Mouse (Mus musculus): ENCODE data around the gene Pcolce. TPM values are rescaled to one million over a fixed set of nuclear protein-coding genes. Genes with fewer than 3 reads are reported as not detected.
"Not testable (repeated sequence)": the region's sequence is repeated elsewhere in the genome, so short reads cannot be mapped to it uniquely, and the experiment has no call there.

Gene Pcolce
- polyA plus RNA-seq, 1 experiment from 2014 or later, result 150 TPM

DNA sequence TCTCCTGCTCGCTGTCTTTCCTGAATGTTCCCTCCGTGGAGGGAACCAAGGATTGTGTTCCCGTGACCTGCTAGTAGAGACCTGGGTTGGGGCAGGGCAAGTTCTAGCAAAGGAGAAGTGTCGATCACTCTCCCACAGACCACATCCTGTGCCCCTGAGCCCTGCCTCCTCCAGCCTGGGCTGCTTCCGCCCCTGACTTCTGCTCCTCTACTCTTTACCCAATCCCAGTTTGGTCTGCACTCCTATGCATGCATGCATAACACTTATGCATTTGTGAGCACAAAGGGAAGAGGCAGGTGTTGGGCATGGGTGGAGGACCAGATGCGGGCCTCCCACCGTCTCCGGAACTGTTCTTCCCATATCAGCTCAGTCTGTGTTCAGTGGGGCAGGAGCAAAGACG is 17.6 kb upstream of the Pcolce start:
- H3K9me3 ChIP-seq (ENCODE audit: low read length), result no peaks in the 10 kb centered on the region
- H3K4me2 ChIP-seq (replicated peaks; ENCODE audit: low read depth, low read length), result peak overlapping the region; percentile 89
- WGBS, result 30% methylated on average over 9 of the region's 9 CpGs
- ATAC-seq (ENCODE audit: low FRiP score, low TSS enrichment), result no peak
- peak overlapping the region; percentile 83 for H3K4me3 ChIP-seq (ENCODE audit: low read length)
- H3K27ac ChIP-seq (ENCODE audit: low read length), result peak overlapping the region; percentile 98
- peaks cover 22% of the 10 kb centered on the region for H3K36me3 ChIP-seq (ENCODE audit: insufficient read depth, low read length)
- peaks cover 39% of the 10 kb centered on the region for H3K4me1 ChIP-seq (ENCODE audit: insufficient read depth, low read length)
- peak overlapping the region; percentile 85 for H3K9ac ChIP-seq (replicated peaks; ENCODE audit: low read length)
- no peaks in the 10 kb centered on the region for H3K27me3 ChIP-seq (ENCODE audit: insufficient read depth, low read length)

DNA sequence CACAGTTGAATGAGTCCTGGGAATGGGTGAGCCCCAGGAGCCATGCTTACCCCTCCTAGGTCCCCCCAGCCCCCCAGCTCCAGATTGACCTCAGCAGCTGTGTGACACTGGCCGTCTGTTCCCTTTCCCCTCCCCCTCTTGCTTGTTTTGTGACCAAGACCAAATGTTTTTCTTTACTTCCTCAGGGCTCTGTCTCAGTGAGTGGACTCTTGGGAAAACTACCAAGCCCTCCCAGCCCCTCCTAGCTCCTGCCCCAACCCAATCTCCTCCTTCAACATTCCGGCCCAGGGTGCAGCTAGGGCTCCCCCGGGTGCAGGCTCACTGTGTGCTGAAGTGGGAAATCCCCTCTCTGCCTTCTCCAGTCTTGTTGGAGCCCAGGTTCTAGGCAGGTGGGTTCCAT is 17.0 kb upstream of the Pcolce start:
- peak overlapping the region; percentile 85 for H3K9ac ChIP-seq (replicated peaks; ENCODE audit: low read length)
- 6% methylated on average over 3 of the region's 3 CpGs for WGBS
- H3K27ac ChIP-seq (ENCODE audit: low read length), result peak overlapping the region; percentile 98
- peaks cover 17% of the 10 kb centered on the region for H3K36me3 ChIP-seq (ENCODE audit: insufficient read depth, low read length)
- H3K9me3 ChIP-seq (ENCODE audit: low read length), result no peaks in the 10 kb centered on the region
- peak overlapping the region; percentile 83 for H3K4me3 ChIP-seq (ENCODE audit: low read length)
- H3K27me3 ChIP-seq (ENCODE audit: insufficient read depth, low read length), result no peaks in the 10 kb centered on the region
- peak; percentile 2; the same call in 1 of the 2 replicates for ATAC-seq (ENCODE audit: low FRiP score, low TSS enrichment)
- peaks cover 39% of the 10 kb centered on the region for H3K4me1 ChIP-seq (ENCODE audit: insufficient read depth, low read length)
- peak overlapping the region; percentile 89 for H3K4me2 ChIP-seq (replicated peaks; ENCODE audit: low read depth, low read length)

DNA sequence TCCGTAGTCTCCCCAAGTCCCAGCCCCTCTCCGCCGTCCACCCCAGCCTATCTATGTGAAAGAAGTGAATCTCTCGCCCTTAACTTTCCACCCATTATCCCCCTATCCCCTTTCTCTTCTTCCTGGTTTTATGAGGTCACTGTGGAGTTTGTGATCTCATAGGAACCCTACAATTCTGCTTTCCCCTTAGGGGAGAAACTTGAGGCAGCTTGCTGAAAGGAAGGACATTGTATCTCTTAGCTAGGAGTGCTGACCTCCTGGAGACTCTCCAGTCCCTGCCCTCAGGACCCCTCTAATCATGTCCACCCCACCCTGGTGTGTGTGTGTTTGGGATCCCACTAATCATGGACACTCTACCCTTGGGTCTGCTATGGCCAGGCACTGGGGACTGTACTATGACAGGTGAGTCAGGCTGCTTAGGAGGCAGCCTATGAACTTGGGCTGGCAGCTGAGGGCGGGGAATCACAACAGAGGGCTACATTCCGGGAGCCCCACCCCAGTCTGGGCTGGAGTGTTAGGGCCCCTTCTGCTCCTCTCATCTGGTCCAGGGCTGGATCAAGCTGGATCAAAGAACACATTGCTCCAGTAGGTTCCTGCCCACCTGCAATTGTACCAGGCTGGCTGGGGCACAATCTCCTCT is 16.4 kb upstream of the Pcolce start:
- Histone ChIP-seq H3K9ac (replicated peaks; ENCODE audit: low read length) (peak overlapping the region; percentile 85), H3K9me3 (ENCODE audit: low read length) (no peaks in the 10 kb centered on the region), H3K4me3 (ENCODE audit: low read length) (peak overlapping the region; percentile 83), H3K4me1 (ENCODE audit: insufficient read depth, low read length) (peaks cover 39% of the 10 kb centered on the region), H3K4me2 (replicated peaks; ENCODE audit: low read depth, low read length) (peak overlapping the region; percentile 89), H3K27me3 (ENCODE audit: insufficient read depth, low read length) (no peaks in the 10 kb centered on the region), H3K36me3 (ENCODE audit: insufficient read depth, low read length) (peaks cover 12% of the 10 kb centered on the region), H3K27ac (ENCODE audit: low read length) (peak overlapping the region; percentile 98)
- ATAC-seq (ENCODE audit: low FRiP score, low TSS enrichment), result peak; percentile 44
- 10% methylated on average over 6 of the region's 6 CpGs for WGBS

DNA sequence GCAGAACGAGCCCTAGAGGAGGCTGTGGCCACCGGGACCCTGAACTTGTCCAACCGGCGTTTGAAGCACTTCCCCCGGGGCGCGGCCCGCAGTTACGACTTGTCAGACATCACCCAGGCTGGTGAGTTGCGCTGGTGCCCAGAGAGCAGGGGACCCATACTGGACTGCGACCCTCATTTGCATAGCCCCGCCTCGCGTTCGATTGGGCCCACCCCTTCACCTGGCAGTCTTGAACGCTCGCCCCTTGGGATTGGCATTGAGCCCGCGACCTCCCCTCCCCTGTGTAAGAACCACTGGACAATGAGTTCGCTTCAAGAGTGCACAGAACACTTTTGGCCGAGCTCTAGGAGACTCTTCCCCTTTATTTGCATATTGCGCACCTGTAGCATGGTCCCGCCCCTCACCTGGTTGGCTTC is 15.7 kb upstream of the Pcolce start:
- peak overlapping the region; percentile 98 for H3K27ac ChIP-seq (ENCODE audit: low read length)
- under 1% methylated on average over 23 of the region's 23 CpGs for WGBS

DNA sequence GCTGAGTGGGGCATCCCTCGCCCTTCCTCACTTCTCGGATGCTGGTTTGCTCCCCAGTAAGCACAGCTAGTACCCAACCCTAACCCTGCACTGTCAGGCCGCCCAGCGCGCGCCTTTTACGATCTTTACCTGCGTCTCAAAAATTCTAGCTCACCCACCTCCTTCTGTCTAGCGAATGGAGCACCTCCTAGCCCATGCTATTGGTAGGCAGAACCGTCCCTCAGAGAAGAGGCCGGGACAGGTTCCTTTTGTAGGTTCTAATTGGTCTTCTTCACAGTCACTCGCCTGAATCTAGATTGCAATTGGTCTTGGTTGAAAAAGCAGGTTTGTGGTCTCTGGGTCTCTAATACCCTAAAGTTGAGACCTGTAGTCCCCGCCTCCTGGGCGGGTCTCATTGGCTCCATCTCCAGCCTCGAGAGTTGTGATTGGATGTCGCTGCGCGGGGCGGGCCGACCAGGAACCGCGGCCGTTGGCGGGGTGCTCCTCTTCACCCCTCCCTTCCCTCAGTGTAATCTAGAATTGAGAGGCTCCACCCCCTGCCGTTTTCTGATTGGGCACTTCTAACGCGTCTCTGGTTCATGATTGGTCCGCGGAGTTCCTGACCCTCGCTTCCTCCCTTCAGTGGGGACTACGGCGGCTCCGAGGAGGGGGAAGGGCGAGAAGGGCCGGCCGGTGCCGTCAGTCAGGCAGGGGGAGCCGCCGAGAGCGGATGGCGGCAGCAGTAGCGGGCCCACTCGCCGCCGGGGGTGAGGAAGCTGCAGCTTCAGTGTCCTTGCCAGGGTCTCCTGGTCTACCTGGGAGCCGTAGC is 15.1 kb upstream of the Pcolce start, which contains the start of the genes Fbxo24, Lrch4 and Gm20605:
Gene Fbxo24, minus strand, starts transcription at position 505 of the 808 bp plus-strand sequence.
Gene Lrch4, plus strand, starts transcription at position 624 of the 808 bp plus-strand sequence.
Gene Gm20605, plus strand, starts transcription at position 678 of the 808 bp plus-strand sequence.
- ATAC-seq (ENCODE audit: low FRiP score, low TSS enrichment), result peak; percentile 97
- no peaks in the 10 kb centered on the region for H3K9me3 ChIP-seq (ENCODE audit: low read length)
- H3K4me2 ChIP-seq (replicated peaks; ENCODE audit: low read depth, low read length), result peak within 1 kb of the TSS; percentile 89
- H3K27ac ChIP-seq (ENCODE audit: low read length), result peak within 1 kb of the TSS; percentile 98
- WGBS, result under 1% methylated on average over 46 of the region's 46 CpGs
- H3K9ac ChIP-seq (replicated peaks; ENCODE audit: low read length), result peak within 1 kb of the TSS; percentile 85
- H3K4me1 ChIP-seq (ENCODE audit: insufficient read depth, low read length), result peaks cover 39% of the 10 kb centered on the region
- H3K36me3 ChIP-seq (ENCODE audit: insufficient read depth, low read length), result peaks cover 6% of the 10 kb centered on the region; the same call in 1 of the 2 replicates
- H3K27me3 ChIP-seq (ENCODE audit: insufficient read depth, low read length), result no peaks in the 10 kb centered on the region
- peak within 1 kb of the TSS; percentile 83 for H3K4me3 ChIP-seq (ENCODE audit: low read length)

More for the DNA sequence above, 15.7 kb upstream of the Pcolce start:
- H3K36me3 ChIP-seq (ENCODE audit: insufficient read depth, low read length), result peaks cover 12% of the 10 kb centered on the region
- no peaks in the 10 kb centered on the region for H3K27me3 ChIP-seq (ENCODE audit: insufficient read depth, low read length)
- H3K9ac ChIP-seq (replicated peaks; ENCODE audit: low read length), result peak overlapping the region; percentile 85
- peaks cover 39% of the 10 kb centered on the region for H3K4me1 ChIP-seq (ENCODE audit: insufficient read depth, low read length)
- no peaks in the 10 kb centered on the region for H3K9me3 ChIP-seq (ENCODE audit: low read length)
- H3K4me3 ChIP-seq (ENCODE audit: low read length), result peak overlapping the region; percentile 83
- peak; percentile 57 for ATAC-seq (ENCODE audit: low FRiP score, low TSS enrichment)
- H3K4me2 ChIP-seq (replicated peaks; ENCODE audit: low read depth, low read length), result peak overlapping the region; percentile 89

DNA sequence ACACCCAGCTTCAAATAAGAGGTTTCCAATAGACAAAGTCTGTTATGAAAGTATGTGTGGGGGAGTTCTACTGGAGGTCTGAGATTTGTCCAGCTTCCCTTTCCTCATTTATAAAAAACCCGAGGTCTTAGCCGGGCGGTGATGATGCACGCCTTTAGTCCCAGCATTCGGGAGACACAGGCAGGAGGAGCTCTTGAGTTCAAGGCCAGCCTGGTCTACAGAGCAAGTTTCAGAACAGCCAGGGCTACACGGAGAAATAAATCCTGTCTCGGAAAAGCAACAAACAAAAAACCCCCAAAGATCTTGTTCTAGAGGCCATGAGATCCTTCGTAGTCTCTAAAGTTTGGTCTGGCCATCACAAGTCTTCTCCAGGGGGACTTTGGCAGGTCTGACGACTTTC is 14.4 kb upstream of the Pcolce start:
- ATAC-seq (ENCODE audit: low FRiP score, low TSS enrichment), result no peak
- Histone ChIP-seq H3K36me3 (ENCODE audit: insufficient read depth, low read length) (0 out of 2 replicates have a peak, but pooled peaks cover under 1% of the 10 kb centered on the region), H3K9me3 (ENCODE audit: low read length) (no peaks in the 10 kb centered on the region), H3K4me2 (replicated peaks; ENCODE audit: low read depth, low read length) (peak overlapping the region; percentile 65), H3K4me1 (ENCODE audit: insufficient read depth, low read length) (peaks cover 39% of the 10 kb centered on the region), H3K27ac (ENCODE audit: low read length) (peak overlapping the region; percentile 80), H3K9ac (replicated peaks; ENCODE audit: low read length) (peak overlapping the region; percentile 70), H3K4me3 (ENCODE audit: low read length) (peak overlapping the region; percentile 58), H3K27me3 (ENCODE audit: insufficient read depth, low read length) (no peaks in the 10 kb centered on the region)
- WGBS, result 3% methylated on average over 9 of the region's 9 CpGs

DNA sequence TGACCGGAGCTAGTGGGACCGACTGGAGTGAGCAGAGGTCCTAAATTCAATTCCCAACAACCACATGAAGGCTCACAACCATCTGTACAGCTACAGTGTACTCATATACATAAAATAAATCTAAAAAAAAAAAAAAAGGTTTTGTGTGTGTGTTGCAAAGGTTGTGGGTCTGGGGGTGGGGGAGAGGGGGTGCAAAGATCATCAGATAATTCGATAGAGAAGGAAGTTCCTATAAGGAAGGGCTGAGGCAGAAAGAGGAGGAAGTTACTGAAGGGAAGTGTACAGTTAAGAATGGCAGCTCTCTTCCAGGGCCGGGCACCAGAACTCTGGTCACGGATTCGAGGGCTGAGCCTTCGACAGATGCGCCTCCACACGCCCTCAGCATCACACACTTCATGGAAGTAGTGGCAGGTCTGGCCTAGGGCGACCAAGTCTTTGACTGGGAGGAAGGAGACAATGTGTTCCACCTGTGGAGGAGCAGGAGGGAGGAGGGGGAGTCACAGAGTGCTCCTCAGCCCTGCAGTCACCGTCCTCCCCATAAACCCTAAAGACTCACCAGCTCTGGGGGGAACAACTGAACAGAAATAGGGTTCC is 10.4 kb upstream of the Pcolce start:
- 80% methylated on average over 11 of the region's 11 CpGs for WGBS
- H3K9ac ChIP-seq (replicated peaks; ENCODE audit: low read length), result no peak overlapping the region
- no peak for ATAC-seq (ENCODE audit: low FRiP score, low TSS enrichment)
- H3K4me2 ChIP-seq (replicated peaks; ENCODE audit: low read depth, low read length), result no peak overlapping the region
- H3K4me3 ChIP-seq (ENCODE audit: low read length), result no peak overlapping the region
- no peaks in the 10 kb centered on the region for H3K36me3 ChIP-seq (ENCODE audit: insufficient read depth, low read length)
- H3K4me1 ChIP-seq (ENCODE audit: insufficient read depth, low read length), result 0 out of 2 replicates have a peak, but pooled peaks cover 5% of the 10 kb centered on the region
- H3K9me3 ChIP-seq (ENCODE audit: low read length), result no peaks in the 10 kb centered on the region
- H3K27ac ChIP-seq (ENCODE audit: low read length), result no peak overlapping the region
- H3K27me3 ChIP-seq (ENCODE audit: insufficient read depth, low read length), result no peaks in the 10 kb centered on the region

DNA sequence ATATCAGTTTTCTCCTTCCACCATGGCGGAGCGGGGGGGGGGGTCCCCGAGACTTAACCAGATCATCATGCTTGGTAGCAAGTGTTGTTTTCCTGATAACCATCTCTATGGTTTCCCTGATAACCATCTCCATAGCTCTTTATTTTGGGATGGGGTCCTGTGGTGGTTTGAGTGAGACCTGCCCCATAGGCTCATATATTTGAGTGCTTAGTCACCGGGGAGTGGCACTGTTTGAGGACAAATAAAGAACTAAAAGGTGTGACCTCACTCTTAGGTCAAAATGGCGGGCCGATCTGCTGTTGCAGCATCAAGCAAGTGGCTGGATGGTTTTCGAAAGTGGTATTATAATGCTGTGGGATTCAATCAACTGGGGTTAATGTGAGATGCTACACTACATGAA is 1.8 kb upstream of the Pcolce start:
- H3K36me3 ChIP-seq (ENCODE audit: insufficient read depth, low read length), result no peaks in the 10 kb centered on the region
- H3K27me3 ChIP-seq (ENCODE audit: insufficient read depth, low read length), result no peaks in the 10 kb centered on the region
- ATAC-seq (ENCODE audit: low FRiP score, low TSS enrichment), result no peak
- no peak overlapping the region for H3K4me3 ChIP-seq (ENCODE audit: low read length)
- H3K4me1 ChIP-seq (ENCODE audit: insufficient read depth, low read length), result peaks cover 31% of the 10 kb centered on the region
- H3K9ac ChIP-seq (replicated peaks; ENCODE audit: low read length), result no peak overlapping the region
- no peaks in the 10 kb centered on the region for H3K9me3 ChIP-seq (ENCODE audit: low read length)
- H3K27ac ChIP-seq (ENCODE audit: low read length), result no peak overlapping the region
- H3K4me2 ChIP-seq (replicated peaks; ENCODE audit: low read depth, low read length), result no peak overlapping the region
- WGBS, result 85% methylated on average over 7 of the region's 7 CpGs

DNA sequence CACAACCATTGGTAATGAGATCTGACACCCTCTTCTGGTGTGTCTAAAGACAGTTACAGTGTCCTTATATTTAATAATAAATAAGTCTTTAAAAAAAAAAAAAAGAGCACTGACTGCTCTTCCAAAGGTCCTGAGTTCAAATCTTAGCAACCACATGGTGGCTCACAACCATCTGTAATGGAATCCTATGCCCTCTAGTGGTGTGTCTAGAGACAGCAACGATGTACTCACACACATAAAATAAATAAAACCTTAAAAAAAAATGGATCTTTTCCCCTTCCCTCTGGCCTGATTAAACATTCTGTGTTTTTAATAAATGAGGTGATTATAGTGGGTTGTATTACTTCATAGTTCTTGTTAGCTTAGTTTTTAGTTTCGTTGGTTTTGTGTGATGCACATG is 1.3 kb upstream of the Pcolce start:
- not testable (repeated sequence) for H3K9ac ChIP-seq (replicated peaks; ENCODE audit: low read length); H3K27ac ChIP-seq (ENCODE audit: low read length); ATAC-seq (ENCODE audit: low FRiP score, low TSS enrichment); H3K4me3 ChIP-seq (ENCODE audit: low read length); H3K4me2 ChIP-seq (replicated peaks; ENCODE audit: low read depth, low read length); H3K36me3 ChIP-seq (ENCODE audit: insufficient read depth, low read length); H3K27me3 ChIP-seq (ENCODE audit: insufficient read depth, low read length); H3K9me3 ChIP-seq (ENCODE audit: low read length)
- WGBS, result 92% methylated on average over 2 of the region's 2 CpGs
- peaks cover 35% of the 10 kb centered on the region for H3K4me1 ChIP-seq (ENCODE audit: insufficient read depth, low read length)

Data from kidney, embryonic 16.5 days (tissue).